Mouse (Mus musculus) cortical plate, adult 2 months (tissue): ENCODE data around the gene Tigd2. TPM values are rescaled to one million over a fixed set of nuclear protein-coding genes. Genes with fewer than 3 reads are reported as not detected.

Source experiments
- H3K27ac ChIP-seq: fragments of 200-500 bp; 2 replicates; pipeline ENCODE4 v1.5.1; 2012; ENCODE audit warnings: low read length, control low read depth, inconsistent platforms; ENCODE audit not compliant: insufficient read depth
- H3K4me1 ChIP-seq: fragments of 200-500 bp; 2 replicates; pipeline ENCODE4 v1.6.1; 2011; ENCODE audit warnings: low read length; ENCODE audit not compliant: control insufficient read depth, insufficient read depth
- H3K4me3 ChIP-seq: fragments of 200-500 bp; 2 replicates; pipeline ENCODE4 v1.5.1; 2011; ENCODE audit warnings: mild to moderate bottlenecking, low read length, control low read depth; ENCODE audit not compliant: insufficient read depth
- CTCF ChIP-seq: fragments of 200-500 bp; IDR thresholded peaks from 2 replicates; pipeline ENCODE4 v1.5.1; 2011; ENCODE audit warnings: mild to moderate bottlenecking, control low read depth, low read length; ENCODE audit not compliant: insufficient read depth; ENCODE audit errors: extremely low read depth
- POLR2A ChIP-seq: fragments of 200-500 bp; IDR thresholded peaks from 2 replicates; pipeline ENCODE4 v1.6.1; 2011; ENCODE audit warnings: mild to moderate bottlenecking, low read length, control low read depth; ENCODE audit not compliant: insufficient read depth; ENCODE audit errors: extremely low read depth
- polyA plus RNA-seq: library from polyadenylated mRNA; depleted of rRNA; stranded (reverse); fragments of >200 nt; gene quantifications from 2 replicates; pipeline ENCODE4 v1.2.3, GENCODE M21; 2012; rRNA removed

Tigd2 gene
- polyA plus RNA-seq, 1 experiment = 4.3 TPM

GRCm38 (mm10) chr6:59250536-59250935, 41.9 kb downstream of the Tigd2 start:
- Histone ChIP-seq H3K27ac (no peak overlapping the region), H3K4me1 (no peaks in the 10 kb centered on the region), H3K4me3 (no peak overlapping the region)
- TF ChIP-seq CTCF = no peak
- TF ChIP-seq POLR2A = no peak

- H3K4me3 ChIP-seq = no peak overlapping the region
- H3K4me1 ChIP-seq = no peaks in the 10 kb centered on the region
- no peak overlapping the region for H3K27ac ChIP-seq
- TF ChIP-seq CTCF (no peak), POLR2A (no peak)
Measured at GRCm38 (mm10) chr6:59255909-59256308, 47.2 kb downstream of the Tigd2 start.

Other genes starting within 250 kb of the Tigd2 start
- gene Fam13a, start 184.3 kb upstream of the Tigd2 start, polyA plus RNA-seq = 7.3 and 8.7 TPM in 2 replicates
- gene Gprin3, start 217.4 kb downstream of the Tigd2 start, polyA plus RNA-seq = 1.5 and 2.7 TPM in 2 replicates